Mouse (Mus musculus): ENCODE data around the gene Prm3.

The Prm3 gene

DNA sequence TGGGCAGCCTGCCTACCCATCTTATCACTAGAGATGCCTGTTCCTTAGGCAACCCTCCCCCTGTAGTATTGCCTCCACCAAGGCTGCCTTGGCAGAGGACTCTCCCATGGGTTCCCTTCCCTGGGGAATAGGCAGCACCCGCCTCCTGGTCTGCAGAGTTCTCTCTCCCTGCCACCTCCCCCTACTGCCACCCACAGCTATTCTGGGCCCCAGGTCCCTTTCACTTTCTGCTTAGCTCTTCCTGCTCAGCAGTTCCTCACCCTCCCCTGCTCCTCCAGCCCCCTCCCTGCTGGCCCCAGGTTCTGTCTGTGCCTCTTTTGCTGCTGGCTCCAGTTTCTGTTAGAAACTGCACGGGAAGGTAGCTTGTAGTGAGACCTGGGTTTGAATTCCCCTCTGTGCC lies 21.1 kb downstream of the Prm3 start:
- no peak for DNase-seq

GRCm38 (mm10) chr16:10768821-10769220 lies 21.9 kb downstream of the Prm3 start:
- DNase-seq = no peak

GRCm38 (mm10) chr16:10767158-10767557 lies 23.6 kb downstream of the Prm3 start:
- DNase-seq = peak; percentile 69

DNA sequence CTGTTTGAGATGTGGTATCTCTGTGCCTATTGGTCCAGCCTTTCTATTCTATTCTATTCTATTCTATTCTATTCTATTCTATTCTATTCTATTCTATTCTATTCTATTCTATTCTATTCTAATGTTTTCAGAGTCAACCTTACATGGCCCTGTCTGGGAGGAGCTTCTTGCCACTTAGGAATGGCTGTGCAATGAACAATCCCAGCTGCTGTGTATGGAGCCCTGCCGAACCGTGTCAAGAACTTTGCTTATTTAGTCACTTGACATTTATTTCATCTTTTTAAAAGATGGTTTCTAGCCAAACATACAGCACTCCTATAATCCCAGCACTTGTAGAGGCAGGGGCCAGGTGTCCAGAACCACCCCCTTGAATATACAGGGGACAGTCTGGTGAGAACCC lies 26.4 kb downstream of the Prm3 start:
- DNase-seq = no peak

GRCm38 (mm10) chr16:10763540-10764264 lies 27.0 kb downstream of the Prm3 start:
- no peak for DNase-seq

DNA sequence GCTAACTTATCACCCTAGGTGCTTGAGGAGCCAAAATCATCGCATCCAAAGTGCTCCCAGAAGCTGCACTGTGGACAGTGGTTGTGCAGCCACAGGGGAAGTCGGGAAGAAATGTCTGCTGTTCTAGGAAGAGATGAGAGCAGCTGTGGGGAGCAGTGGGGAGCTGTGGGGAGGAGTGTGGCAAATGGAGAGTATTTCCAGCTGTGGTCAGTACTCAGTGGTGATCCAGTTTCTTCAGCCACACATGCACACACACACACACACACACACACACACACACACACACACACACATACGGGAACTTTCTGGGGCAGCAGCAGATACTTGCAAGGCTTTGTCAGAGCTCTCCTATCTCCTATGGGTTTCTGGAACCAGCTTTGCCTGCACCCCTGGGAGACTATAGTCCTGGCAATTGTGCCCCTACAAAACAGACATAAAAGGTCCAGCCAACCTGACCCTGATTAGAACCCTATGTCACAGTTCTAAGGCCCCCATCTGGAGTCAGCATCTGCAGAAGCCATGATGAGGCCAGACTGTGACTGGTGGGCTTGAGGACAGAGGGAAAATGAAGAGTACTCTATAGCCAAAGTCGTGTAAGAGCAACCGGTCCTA lies 28.0 kb downstream of the Prm3 start:
- DNase-seq = no peak

DNA sequence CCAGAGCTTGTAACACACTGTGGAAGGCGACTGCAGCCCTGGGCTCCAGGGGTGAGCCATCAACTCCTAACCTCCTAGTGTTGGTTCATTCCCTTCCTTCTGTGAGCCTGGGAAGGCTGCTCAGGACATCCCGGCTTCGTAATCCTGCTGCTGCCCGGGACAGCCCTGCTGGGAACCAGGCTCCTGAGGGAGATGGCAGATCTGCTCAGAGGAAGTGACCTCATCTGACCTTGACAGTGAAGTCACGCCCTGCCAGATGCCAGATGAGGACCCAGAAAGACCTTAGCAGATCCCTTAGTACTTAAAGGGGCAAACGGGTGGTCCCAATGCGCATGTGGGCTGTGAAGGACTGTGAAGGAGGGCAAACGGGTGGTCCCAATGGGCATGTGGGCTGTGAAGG lies 29.5 kb downstream of the Prm3 start:
- DNase-seq = no peak

- DNase-seq = no peak
These were observed 34.5 kb downstream of the Prm3 start for GRCm38 (mm10) chr16:10756168-10756567.

DNA sequence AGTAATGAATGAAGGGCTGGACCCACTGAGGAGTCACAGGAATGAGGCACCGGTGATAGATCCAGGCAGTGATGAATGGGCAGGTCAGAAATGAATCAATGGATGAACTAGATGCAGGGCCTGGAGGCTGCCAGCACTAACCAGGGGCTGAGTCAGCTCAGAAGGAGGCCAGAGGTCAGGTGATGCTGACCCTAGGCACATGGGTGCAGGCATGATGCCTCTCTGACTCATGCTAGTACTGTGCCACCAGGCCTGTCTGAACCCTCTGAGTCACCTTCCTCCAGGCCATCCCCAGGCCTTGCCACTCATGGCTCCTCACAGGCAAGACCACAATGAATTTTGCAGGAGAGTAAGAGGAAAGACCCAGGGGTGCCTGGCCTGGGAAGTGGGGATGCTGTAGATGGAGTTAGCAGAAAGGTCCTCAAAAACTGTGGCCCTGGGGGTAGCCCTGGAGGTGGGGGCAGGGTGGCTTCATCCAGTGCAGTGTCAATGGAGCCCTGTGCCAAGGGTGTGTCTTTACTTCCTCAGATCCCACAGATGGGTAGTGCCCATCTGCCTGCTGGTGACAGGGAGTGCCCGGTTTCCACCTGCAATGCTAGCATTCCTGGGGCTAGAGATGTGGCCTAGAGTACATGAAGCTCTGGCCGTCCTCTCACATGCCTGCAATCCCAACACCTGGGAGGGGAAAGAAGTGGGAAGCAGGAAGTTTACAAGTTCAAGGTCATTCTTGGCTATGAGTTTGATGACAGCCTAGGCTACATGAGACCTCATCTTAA lies 36.0 kb downstream of the Prm3 start:
- DNase-seq = no peak

DNA sequence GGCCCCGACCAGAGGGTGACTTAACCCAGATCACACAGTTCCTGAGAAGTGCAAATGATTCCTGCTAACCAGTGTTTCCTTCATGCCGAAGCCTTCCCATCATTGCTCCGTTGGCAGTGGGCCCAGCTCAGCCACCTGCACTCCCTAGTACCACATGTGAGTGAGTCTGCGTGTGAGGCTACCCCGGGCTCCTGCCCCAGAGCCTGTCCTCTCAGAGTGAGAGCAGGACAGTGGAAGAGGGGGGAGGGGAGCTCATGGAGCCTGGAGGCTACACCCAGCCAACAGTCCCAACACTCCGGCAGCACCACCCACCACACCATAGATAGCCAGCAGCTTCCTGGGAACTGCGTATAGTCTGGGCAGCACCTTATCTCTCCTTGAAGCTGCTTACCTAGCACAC lies 40.9 kb downstream of the Prm3 start:
- peak; percentile 72 for DNase-seq

- no peak for DNase-seq
These were observed 41.5 kb downstream of the Prm3 start for GRCm38 (mm10) chr16:10749226-10749625.

GRCm38 (mm10) chr16:10741082-10741481 lies 49.6 kb downstream of the Prm3 start:
- no peak for DNase-seq
